Mouse (Mus musculus) hindbrain, embryonic 11.5 days (tissue): Measurements from ENCODE around the gene Pex14. TPM values are rescaled to one million over a fixed set of nuclear protein-coding genes. Genes with fewer than 3 reads are reported as not detected.
A peak's percentile ranks its signal among the peaks of the same experiment; 100 is the strongest.

ENCODE experiments used
- ATAC-seq: fragments of 200-750 bp; cut with Nextera tagmentation; 2 replicates; pipeline ENCODE4 v1.8.0; 2017; ENCODE audit warnings: mild to moderate bottlenecking, moderate TSS enrichment, moderate library complexity; ENCODE audit not compliant: low FRiP score
- DNase-seq: peaks from one replicate; pipeline ENCODE4 v3.0.0-alpha.2; 2015; ENCODE audit warnings: low spot score
- H3K27ac ChIP-seq: fragments of 300-500 bp; sonication (generic); 2 replicates; pipeline ENCODE4 v1.5.1; 2014; ENCODE audit warnings: mild to moderate bottlenecking, low read depth, low read length
- H3K27me3 ChIP-seq: fragments of 300-500 bp; sonication (generic); 2 replicates; pipeline ENCODE4 v1.6.1; 2014; ENCODE audit warnings: mild to moderate bottlenecking, low read length, moderate library complexity, mixed read lengths; ENCODE audit not compliant: control insufficient read depth, insufficient read depth
- H3K36me3 ChIP-seq: fragments of 300-500 bp; sonication (generic); 2 replicates; pipeline ENCODE4 v1.6.1; 2014; ENCODE audit warnings: mild to moderate bottlenecking, low read length, moderate library complexity, mixed read lengths; ENCODE audit not compliant: control insufficient read depth, insufficient read depth
- H3K4me1 ChIP-seq: fragments of 300-500 bp; sonication (generic); replicated peaks from 2 replicates; pipeline ENCODE4 v1.6.1; 2014; ENCODE audit warnings: low read length, mixed read lengths; ENCODE audit not compliant: control insufficient read depth, insufficient read depth
- H3K4me2 ChIP-seq: fragments of 300-500 bp; sonication (generic); replicated peaks from 2 replicates; pipeline ENCODE4 v1.6.1; 2014; ENCODE audit warnings: mild to moderate bottlenecking, low read depth, low read length
- H3K4me3 ChIP-seq: fragments of 300-500 bp; sonication (generic); 2 replicates; pipeline ENCODE4 v1.5.1; 2014; ENCODE audit warnings: low read depth, low read length
- H3K9ac ChIP-seq: fragments of 300-500 bp; sonication (generic); 2 replicates; pipeline ENCODE4 v1.6.1; 2014; ENCODE audit warnings: low read depth, low read length
- H3K9me3 ChIP-seq: fragments of 300-500 bp; sonication (generic); 2 replicates; pipeline ENCODE4 v1.6.1; 2016; ENCODE audit warnings: low read length; ENCODE audit not compliant: control insufficient read depth
- WGBS: fragments of 180-500 bp; shearing (Covaris S2); extraction: QIAGEN DNeasy Blood & Tissue Kit; methylation state at CpG from one replicate; pipeline ENCODE4 v1.1.7; 2014; 5-methylcytosine and 5-hydroxymethylcytosine counted together
- polyA plus RNA-seq: library from polyadenylated mRNA; unstranded; fragments of >200 nt; fragmentation: Nextera tagmentation; extraction: Ambion mirVana; gene quantifications from 2 replicates; pipeline ENCODE4 v1.2.1, GENCODE M21; 2014

Pex14 gene
- polyA plus RNA-seq, 1 experiment from 2014 or later = 29.9 TPM

DNA sequence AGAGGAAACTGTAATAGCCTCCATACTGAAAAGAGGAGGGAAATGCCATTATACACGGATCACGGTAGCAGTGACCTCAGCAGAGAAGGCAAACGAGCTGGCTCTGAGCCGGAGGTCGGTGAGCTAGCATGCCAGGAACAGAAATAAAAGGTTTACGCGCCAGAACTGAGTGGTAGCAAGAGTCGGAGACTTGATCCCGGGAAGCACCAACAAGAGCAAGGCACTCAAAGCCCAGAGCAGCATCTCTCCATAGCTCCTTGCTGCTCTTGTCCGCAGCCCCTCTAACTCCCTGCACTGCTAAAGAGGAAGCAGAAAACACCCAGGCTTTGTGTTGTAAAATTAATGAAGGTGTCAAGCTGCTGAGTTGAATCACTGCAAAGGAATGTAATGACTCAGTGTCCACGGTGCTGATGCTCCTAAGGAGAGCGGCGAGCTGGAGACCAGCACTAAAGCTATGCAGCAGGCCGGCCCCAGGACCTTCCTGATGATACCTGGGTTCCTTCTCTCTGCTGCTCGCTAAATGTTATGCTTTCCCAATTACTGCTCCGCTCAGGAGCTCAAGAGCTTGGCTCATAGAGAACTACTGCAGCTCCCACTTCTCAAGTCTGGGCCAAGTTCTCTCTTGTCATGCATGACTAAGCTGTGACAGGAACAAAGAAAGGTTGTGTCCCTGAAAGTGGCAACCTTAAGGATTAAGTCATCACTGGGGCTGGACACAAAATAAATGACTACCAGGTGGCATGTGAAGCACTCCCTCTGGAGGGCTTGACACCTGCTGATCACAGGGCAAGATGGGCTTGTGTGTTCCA, 50.1 kb downstream of the Pex14 start:
- peak; percentile 79 for ATAC-seq
- Histone ChIP-seq H3K4me1 (peaks cover 13% of the 10 kb centered on the region), H3K36me3 (no peaks in the 10 kb centered on the region), H3K9me3 (no peaks in the 10 kb centered on the region), H3K9ac (0 out of 2 replicates have a peak overlapping the region, but pooled peaks have one; percentile 5), H3K27me3 (no peaks in the 10 kb centered on the region), H3K27ac (peak overlapping the region; percentile 48), H3K4me3 (no peak overlapping the region), H3K4me2 (peak overlapping the region; percentile 25)
- 9% methylated on average over 16 of the region's 16 CpGs for WGBS
- DNase-seq = peak; percentile 47

DNA sequence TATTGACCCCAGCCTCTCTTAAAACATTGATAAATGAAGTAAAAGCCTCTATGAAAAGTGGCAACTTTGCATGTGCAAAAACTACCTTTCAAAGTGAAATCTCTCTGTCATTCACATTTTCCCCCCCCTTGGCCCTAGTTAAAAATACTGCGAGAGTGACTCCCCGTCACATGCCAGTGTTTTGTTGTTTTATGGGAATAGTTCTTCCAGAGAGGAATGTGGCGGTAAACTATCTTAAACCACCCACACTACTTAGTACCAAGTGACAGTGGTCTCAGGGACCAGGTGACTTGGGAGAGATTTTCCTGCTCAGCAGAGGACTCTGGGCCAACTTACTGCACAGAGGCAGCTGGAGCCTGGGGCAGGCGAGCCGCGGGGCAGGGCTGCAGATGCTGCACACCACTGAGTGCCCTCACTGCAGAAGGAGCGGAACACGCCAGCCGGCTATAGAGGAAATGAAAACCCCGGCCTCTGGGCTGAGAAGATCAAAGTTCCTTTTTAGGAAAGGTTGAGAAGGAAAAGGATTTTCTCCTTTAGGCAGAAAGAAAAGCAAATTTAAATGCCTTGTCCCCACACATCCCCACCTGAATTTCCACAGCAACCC, 50.9 kb downstream of the Pex14 start:
- H3K27ac ChIP-seq = peak overlapping the region; percentile 48; the same call in 1 of the 2 replicates
- WGBS = 25% methylated on average over 10 of the region's 10 CpGs
- peak overlapping the region; percentile 25; the same call in 1 of the 2 replicates for H3K4me2 ChIP-seq
- H3K4me1 ChIP-seq = peaks cover 13% of the 10 kb centered on the region
- no peaks in the 10 kb centered on the region for H3K9me3 ChIP-seq
- H3K9ac ChIP-seq = 0 out of 2 replicates have a peak overlapping the region, but pooled peaks have one; percentile 5
- H3K4me3 ChIP-seq = no peak overlapping the region
- H3K27me3 ChIP-seq = no peaks in the 10 kb centered on the region
- ATAC-seq = no peak
- H3K36me3 ChIP-seq = no peaks in the 10 kb centered on the region
- peak; percentile 47 for DNase-seq

DNA sequence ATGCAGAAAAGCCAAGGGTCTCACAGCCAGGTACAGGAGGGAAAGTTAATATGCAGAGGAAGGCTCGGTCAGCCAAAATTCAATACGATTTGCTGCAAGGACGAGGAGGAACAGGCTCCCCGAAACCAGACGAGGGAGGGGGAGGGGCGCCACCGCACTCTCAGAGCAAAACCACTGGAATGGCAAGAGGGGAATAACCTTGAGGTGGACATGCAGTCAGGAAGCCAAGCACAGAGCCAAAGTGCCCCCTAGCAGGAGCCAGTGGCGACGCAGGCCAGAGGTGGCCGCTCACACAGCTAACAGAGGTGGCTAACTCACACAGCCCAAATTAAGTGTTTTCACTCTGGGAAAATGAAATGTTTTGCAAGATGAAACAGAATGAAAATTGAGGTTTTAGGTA, 52.3 kb downstream of the Pex14 start:
- WGBS = 6% methylated on average over 10 of the region's 10 CpGs
- Histone ChIP-seq H3K9me3 (no peaks in the 10 kb centered on the region), H3K27me3 (no peaks in the 10 kb centered on the region), H3K4me2 (no peak overlapping the region), H3K27ac (no peak overlapping the region), H3K36me3 (no peaks in the 10 kb centered on the region), H3K4me1 (peaks cover 13% of the 10 kb centered on the region), H3K4me3 (no peak overlapping the region), H3K9ac (no peak overlapping the region)
- ATAC-seq (0 out of 2 replicates have a peak, but pooled peaks have one; percentile 55), DNase-seq (peak; percentile 71)

DNA sequence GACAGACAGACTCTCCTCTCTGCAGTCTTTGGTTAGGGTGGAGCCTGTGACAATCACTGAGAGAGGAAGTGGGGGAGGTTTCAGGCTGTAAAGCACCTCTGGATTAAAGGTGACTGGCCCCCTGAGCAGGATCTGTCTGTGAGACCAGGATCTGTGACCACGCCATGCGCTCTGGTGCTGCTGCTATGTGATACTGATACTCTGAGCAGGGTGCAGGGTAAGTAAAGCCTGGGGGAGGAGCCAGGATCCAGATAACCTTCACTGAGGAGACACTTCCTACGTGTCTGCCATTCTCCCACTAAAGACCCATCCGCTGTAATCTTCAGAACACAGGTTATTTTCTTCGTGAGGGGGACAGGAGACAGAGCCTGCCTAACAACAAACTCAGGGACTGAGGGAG, 53.8 kb downstream of the Pex14 start:
- H3K4me2 ChIP-seq = no peak overlapping the region
- H3K27ac ChIP-seq = no peak overlapping the region
- no peak for DNase-seq
- H3K4me1 ChIP-seq = peaks cover 15% of the 10 kb centered on the region
- H3K9me3 ChIP-seq = no peaks in the 10 kb centered on the region
- no peaks in the 10 kb centered on the region for H3K27me3 ChIP-seq
- H3K9ac ChIP-seq = no peak overlapping the region
- no peaks in the 10 kb centered on the region for H3K36me3 ChIP-seq
- WGBS = 60% methylated on average over 5 of the region's 5 CpGs
- H3K4me3 ChIP-seq = no peak overlapping the region
- no peak for ATAC-seq

DNA sequence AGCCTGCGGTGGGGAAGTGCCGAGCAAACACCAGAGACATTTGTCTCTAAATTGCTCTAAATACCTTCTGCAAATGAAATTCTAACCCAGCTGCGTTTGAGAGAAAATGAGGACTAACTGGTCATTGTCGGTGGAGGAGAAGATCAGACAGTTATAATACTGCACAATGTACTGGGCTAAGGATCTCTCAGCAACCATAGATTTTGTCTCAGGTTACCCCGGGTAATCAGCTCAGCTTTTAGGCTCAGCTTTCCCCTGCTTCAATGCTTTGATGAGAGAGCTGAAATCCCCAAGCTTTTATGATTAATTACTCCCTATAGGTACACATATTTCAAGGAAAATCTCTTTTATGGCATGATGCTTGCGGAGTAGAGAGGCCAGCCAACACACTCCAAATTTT, 59.4 kb downstream of the Pex14 start:
- H3K4me3 ChIP-seq = no peak overlapping the region
- no peaks in the 10 kb centered on the region for H3K36me3 ChIP-seq
- ATAC-seq = no peak
- H3K27ac ChIP-seq = peak overlapping the region; percentile 59
- no peak for DNase-seq
- H3K27me3 ChIP-seq = no peaks in the 10 kb centered on the region
- H3K4me1 ChIP-seq = peaks cover 9% of the 10 kb centered on the region; the same call in 1 of the 2 replicates
- H3K9me3 ChIP-seq = no peaks in the 10 kb centered on the region
- no peak overlapping the region for H3K4me2 ChIP-seq
- 73% methylated on average over 6 of the region's 6 CpGs for WGBS
- no peak overlapping the region for H3K9ac ChIP-seq

DNA sequence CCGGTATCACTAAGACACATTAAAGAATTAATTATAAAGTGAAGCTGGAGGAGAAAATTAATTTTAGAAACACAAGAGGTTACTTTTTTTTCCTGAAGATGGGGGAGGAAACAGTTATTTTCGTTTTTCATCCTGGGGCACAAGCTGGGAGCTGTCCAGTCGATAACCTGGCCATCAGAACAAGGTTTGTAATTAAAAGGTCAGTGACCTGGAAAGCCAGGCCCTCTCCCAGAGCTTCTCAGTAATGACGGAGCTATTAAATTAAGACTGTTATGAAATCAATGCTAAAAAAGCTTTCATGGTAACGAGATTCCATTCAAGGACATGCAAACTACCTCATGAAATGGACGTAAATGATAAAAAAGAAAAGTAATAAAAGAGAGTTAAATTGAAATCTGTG, 62.0 kb downstream of the Pex14 start:
- Histone ChIP-seq H3K4me3 (no peak overlapping the region), H3K27ac (no peak overlapping the region), H3K4me1 (peaks cover 9% of the 10 kb centered on the region; the same call in 1 of the 2 replicates), H3K36me3 (no peaks in the 10 kb centered on the region), H3K27me3 (no peaks in the 10 kb centered on the region), H3K4me2 (no peak overlapping the region), H3K9ac (no peak overlapping the region), H3K9me3 (no peaks in the 10 kb centered on the region)
- ATAC-seq (no peak), DNase-seq (no peak)
- WGBS = 56% methylated on average over 6 of the region's 6 CpGs

DNA sequence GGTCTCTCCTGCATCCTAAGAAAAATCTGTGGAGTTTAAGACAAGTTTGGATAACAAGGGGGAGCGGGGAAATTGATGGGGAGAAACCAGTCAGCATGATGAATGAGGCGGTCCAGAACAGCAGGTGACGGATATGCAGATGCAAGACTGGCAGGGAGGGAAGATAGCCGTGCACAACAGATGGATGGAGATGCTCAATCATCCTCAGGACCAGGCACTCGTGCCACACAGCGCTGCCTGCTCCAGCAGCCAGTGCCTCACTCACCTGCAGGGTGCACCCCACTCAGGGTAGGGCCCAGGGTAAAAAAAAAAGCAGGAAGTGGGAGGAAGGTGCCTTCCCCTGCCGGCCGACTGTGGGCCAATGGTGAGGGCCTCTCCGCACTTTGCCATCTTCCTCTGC, 63.1 kb downstream of the Pex14 start:
- no peak overlapping the region for H3K4me2 ChIP-seq
- H3K4me1 ChIP-seq = peaks cover 8% of the 10 kb centered on the region; the same call in 1 of the 2 replicates
- H3K27ac ChIP-seq = peak overlapping the region; percentile 60; the same call in 1 of the 2 replicates
- H3K9me3 ChIP-seq = no peaks in the 10 kb centered on the region
- peak; percentile 35 for DNase-seq
- no peaks in the 10 kb centered on the region for H3K36me3 ChIP-seq
- 37% methylated on average over 9 of the region's 9 CpGs for WGBS
- H3K27me3 ChIP-seq = no peaks in the 10 kb centered on the region
- no peak for ATAC-seq
- H3K4me3 ChIP-seq = no peak overlapping the region
- no peak overlapping the region for H3K9ac ChIP-seq

DNA sequence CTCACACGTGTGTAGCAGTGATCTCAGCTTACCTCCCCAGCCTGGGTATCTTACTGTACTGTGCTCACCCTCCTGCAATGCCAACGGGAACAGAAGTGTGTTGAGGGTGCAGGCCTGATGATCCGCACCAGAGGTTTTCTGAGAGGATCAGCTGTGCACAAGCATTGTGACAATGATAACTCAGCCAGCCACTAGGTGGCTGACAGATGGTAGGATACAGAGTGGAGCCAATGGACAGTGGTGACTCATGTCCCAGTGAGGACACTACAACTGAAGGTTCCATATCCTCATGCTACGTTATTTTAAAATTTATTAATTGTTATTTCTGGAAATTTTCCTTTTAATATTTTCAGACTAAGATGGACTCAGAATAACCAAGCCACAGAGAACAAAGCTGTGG, 68.2 kb downstream of the Pex14 start:
- no peak overlapping the region for H3K4me3 ChIP-seq
- WGBS = 84% methylated on average over 4 of the region's 4 CpGs
- no peak overlapping the region for H3K27ac ChIP-seq
- ATAC-seq (peak; percentile 56; the same call in 1 of the 2 replicates), DNase-seq (no peak)
- H3K9ac ChIP-seq = no peak overlapping the region
- peaks cover 5% of the 10 kb centered on the region; the same call in 1 of the 2 replicates for H3K4me1 ChIP-seq
- no peak overlapping the region for H3K4me2 ChIP-seq
- H3K36me3 ChIP-seq = no peaks in the 10 kb centered on the region
- H3K9me3 ChIP-seq = no peaks in the 10 kb centered on the region
- H3K27me3 ChIP-seq = no peaks in the 10 kb centered on the region; the same call in 1 of the 2 replicates
